In the genomic region with DNA sequence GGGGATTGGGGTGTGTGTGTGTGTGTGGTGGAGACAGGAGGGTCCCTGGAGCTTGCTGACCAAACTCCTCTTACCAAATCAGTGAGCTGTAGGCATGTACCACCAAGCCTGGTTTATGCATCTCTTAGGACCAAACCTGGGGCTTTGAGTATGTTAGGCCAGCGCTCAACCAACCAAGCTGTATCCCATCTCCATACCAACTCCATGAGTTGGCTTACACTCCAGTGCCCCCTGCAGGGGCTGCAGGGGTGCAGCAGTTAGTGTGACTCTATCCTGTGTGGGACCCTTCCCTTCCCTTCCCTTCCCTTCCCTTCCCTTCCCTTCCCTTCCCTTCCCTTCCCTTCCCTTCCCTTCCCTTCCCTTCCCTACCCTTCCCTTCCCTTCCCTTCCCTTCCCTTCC, we compare ENCODE assay signal across 15 mouse cellular contexts. TPM values are rescaled to one million over a fixed set of nuclear protein-coding genes. Genes with fewer than 3 reads are reported as not detected.
DNase-seq lines count a peak whose midpoint lies in the region; ATAC-seq and TF ChIP-seq lines count a peak whose summit lies in the region.
"Had no signal": no experiment of that assay in that cellular context is flagged by ENCODE, and none has a peak within 500 bp of the region (broad histone marks: within the 10 kb centered on the region; RNA-seq: fewer than 3 reads in every experiment).

No protein-coding gene starts in this region.

- no peak overlapping the region for H3K27ac ChIP-seq in intestine, postnatal 0 days (ENCODE audit: low read depth, low read length)
- no peak overlapping the region for H3K27ac ChIP-seq in intestine, embryonic 15.5 days
- H3K27ac ChIP-seq in midbrain, postnatal 0 days (ENCODE audit: low read depth, low read length), result no peak overlapping the region
- no peak overlapping the region for H3K27ac ChIP-seq in midbrain, embryonic 11.5 days (ENCODE audit: low read depth, low read length)
- no peak overlapping the region for H3K27ac ChIP-seq in ES-Bruce4 (ENCODE audit: insufficient read depth, low read length)
- H3K27ac ChIP-seq in hindbrain, embryonic 14.5 days, result no peak overlapping the region
- H3K27ac ChIP-seq: midbrain, embryonic 10.5 days; neural tube, embryonic 12.5 days had no signal

- H3K4me3 ChIP-seq in intestine, postnatal 0 days (ENCODE audit: low read depth, low read length), result no peak overlapping the region
- no peak overlapping the region for H3K4me3 ChIP-seq in intestine, embryonic 15.5 days (replicated peaks)
- no peak overlapping the region for H3K4me3 ChIP-seq in midbrain, postnatal 0 days (ENCODE audit: low read depth, low read length)
- no peak overlapping the region for H3K4me3 ChIP-seq in midbrain, embryonic 11.5 days (ENCODE audit: low read depth, low read length)
- H3K4me3 ChIP-seq in ES-Bruce4 (ENCODE audit: low read depth, low read length), result no peak overlapping the region
- H3K4me3 ChIP-seq in hindbrain, embryonic 14.5 days (replicated peaks; ENCODE audit: low read length), result no peak overlapping the region
- H3K4me3 ChIP-seq: midbrain, embryonic 10.5 days; neural tube, embryonic 12.5 days had no signal

- WGBS in intestine, postnatal 0 days, result 89% methylated on average over 1 of the region's 1 CpGs
- 83% methylated on average over 1 of the region's 1 CpGs for WGBS in intestine, embryonic 15.5 days
- WGBS in midbrain, postnatal 0 days, result 94% methylated on average over 1 of the region's 1 CpGs
- 94% methylated on average over 1 of the region's 1 CpGs for WGBS in midbrain, embryonic 11.5 days
- WGBS in hindbrain, embryonic 14.5 days, result 89% methylated on average over 1 of the region's 1 CpGs

- no peak overlapping the region for H3K9ac ChIP-seq in intestine, postnatal 0 days (ENCODE audit: low read depth, low read length)
- H3K9ac ChIP-seq in intestine, embryonic 15.5 days, result no peak overlapping the region
- no peak overlapping the region for H3K9ac ChIP-seq in midbrain, postnatal 0 days (replicated peaks; ENCODE audit: low read length, poor library complexity, severe bottlenecking)
- no peak overlapping the region for H3K9ac ChIP-seq in midbrain, embryonic 11.5 days (ENCODE audit: low read length)
- no peak overlapping the region for H3K9ac ChIP-seq in ES-Bruce4 (ENCODE audit: low read depth, poor library complexity, severe bottlenecking)
- no peak overlapping the region for H3K9ac ChIP-seq in hindbrain, embryonic 14.5 days
- H3K9ac ChIP-seq: neural tube, embryonic 12.5 days had no signal

- peak; percentile 58 for TF ChIP-seq CTCF in intestine, postnatal 0 days (IDR thresholded peaks at IDR 0.05; ENCODE audit: low read depth)
- TF ChIP-seq CTCF in midbrain, postnatal 0 days (IDR thresholded peaks at IDR 0.05), result peak; percentile 25; the same call in 1 of the 2 replicates
- peak; percentile 67 for TF ChIP-seq CTCF in ES-Bruce4 (IDR thresholded peaks at IDR 0.05; ENCODE audit: low read depth, low read length)

- no peak for TF ChIP-seq POLR2A in ES-Bruce4 (IDR thresholded peaks at IDR 0.05; ENCODE audit: insufficient read depth, low read length)

- H3K4me2 ChIP-seq in intestine, postnatal 0 days (replicated peaks; ENCODE audit: low read depth), result no peak overlapping the region
- no peak overlapping the region for H3K4me2 ChIP-seq in intestine, embryonic 15.5 days (replicated peaks)
- no peak overlapping the region for H3K4me2 ChIP-seq in midbrain, postnatal 0 days (ENCODE audit: low read depth, low read length, poor library complexity, severe bottlenecking)
- H3K4me2 ChIP-seq in midbrain, embryonic 11.5 days, result no peak overlapping the region
- no peak overlapping the region for H3K4me2 ChIP-seq in hindbrain, embryonic 14.5 days (replicated peaks)
- H3K4me2 ChIP-seq: neural tube, embryonic 12.5 days had no signal

- no peak for TF ChIP-seq EP300 in ES-Bruce4 (IDR thresholded peaks at IDR 0.05; ENCODE audit: insufficient read depth, low read depth, low read length)

- ATAC-seq in intestine, postnatal 0 days, result no peak
- no peak for ATAC-seq in intestine, embryonic 15.5 days
- ATAC-seq in midbrain, postnatal 0 days (ENCODE audit: low FRiP score), result no peak
- no peak for ATAC-seq in midbrain, embryonic 11.5 days (ENCODE audit: low FRiP score)
- ATAC-seq in hematopoietic stem cell, adult 5-6 weeks (replicated peaks in 1 of 2; ENCODE audit: insufficient read depth in 1 of 2, low FRiP score in 2 of 2, low TSS enrichment in 1 of 2, low read depth in 1 of 2, poor library complexity in 2 of 2, severe bottlenecking in 2 of 2), result 0 out of 4 replicates have a peak, but pooled peaks have one; percentile 25 to 32
- no peak for ATAC-seq in hindbrain, embryonic 14.5 days (ENCODE audit: low FRiP score)

- H3K9me3 ChIP-seq in intestine, postnatal 0 days (ENCODE audit: control insufficient read depth), result no peaks in the 10 kb centered on the region
- no peaks in the 10 kb centered on the region for H3K9me3 ChIP-seq in intestine, embryonic 15.5 days
- no peaks in the 10 kb centered on the region for H3K9me3 ChIP-seq in midbrain, postnatal 0 days (ENCODE audit: low read length)
- H3K9me3 ChIP-seq in midbrain, embryonic 11.5 days (ENCODE audit: control insufficient read depth, low read length), result no peaks in the 10 kb centered on the region
- H3K9me3 ChIP-seq in ES-Bruce4 (replicated peaks; ENCODE audit: control insufficient read depth, insufficient read depth, low read length, poor library complexity, severe bottlenecking), result no peaks in the 10 kb centered on the region
- H3K9me3 ChIP-seq in hindbrain, embryonic 14.5 days (ENCODE audit: control insufficient read depth, low read length), result no peaks in the 10 kb centered on the region
- H3K9me3 ChIP-seq: midbrain, embryonic 10.5 days; neural tube, embryonic 12.5 days had no signal

- no peaks in the 10 kb centered on the region for H3K4me1 ChIP-seq in intestine, postnatal 0 days (replicated peaks; ENCODE audit: control insufficient read depth, insufficient read depth, low read length)
- no peaks in the 10 kb centered on the region for H3K4me1 ChIP-seq in intestine, embryonic 15.5 days (replicated peaks)
- no peaks in the 10 kb centered on the region for H3K4me1 ChIP-seq in midbrain, postnatal 0 days (ENCODE audit: insufficient read depth, low read length)
- no peaks in the 10 kb centered on the region for H3K4me1 ChIP-seq in midbrain, embryonic 11.5 days (ENCODE audit: control insufficient read depth, insufficient read depth, low read length)
- no peaks in the 10 kb centered on the region for H3K4me1 ChIP-seq in ES-Bruce4 (ENCODE audit: control insufficient read depth, insufficient read depth, low read length)
- no peaks in the 10 kb centered on the region for H3K4me1 ChIP-seq in hindbrain, embryonic 14.5 days (replicated peaks; ENCODE audit: control insufficient read depth, insufficient read depth, low read length)
- H3K4me1 ChIP-seq: midbrain, embryonic 10.5 days; neural tube, embryonic 12.5 days had no signal

- H3K36me3 ChIP-seq in intestine, postnatal 0 days (ENCODE audit: control insufficient read depth, insufficient read depth), result no peaks in the 10 kb centered on the region
- no peaks in the 10 kb centered on the region for H3K36me3 ChIP-seq in intestine, embryonic 15.5 days
- no peaks in the 10 kb centered on the region for H3K36me3 ChIP-seq in midbrain, postnatal 0 days (ENCODE audit: insufficient read depth, low read length)
- no peaks in the 10 kb centered on the region for H3K36me3 ChIP-seq in midbrain, embryonic 11.5 days (ENCODE audit: control insufficient read depth, insufficient read depth, low read length)
- no peaks in the 10 kb centered on the region for H3K36me3 ChIP-seq in ES-Bruce4 (ENCODE audit: control insufficient read depth, insufficient read depth, low read length, poor library complexity, severe bottlenecking)
- no peaks in the 10 kb centered on the region for H3K36me3 ChIP-seq in hindbrain, embryonic 14.5 days (replicated peaks; ENCODE audit: control insufficient read depth, insufficient read depth)
- H3K36me3 ChIP-seq: midbrain, embryonic 10.5 days had no signal

- DNase-seq in midbrain, postnatal 0 days (ENCODE audit: low spot score), result no peak
- DNase-seq in midbrain, embryonic 11.5 days (ENCODE audit: low spot score, missing footprints), result no peak
- no peak for DNase-seq in hindbrain, embryonic 14.5 days (ENCODE audit: low spot score)
- DNase-seq in adrenal gland, postnatal 10 days, result no peak
- DNase-seq: cerebellum, adult 8-10 months; heart, postnatal 4 days; kidney, adult 18-20 months; retina, postnatal 1 day; thymus, postnatal 25 days had no signal

- H3K27me3 ChIP-seq in intestine, postnatal 0 days (replicated peaks; ENCODE audit: control insufficient read depth, insufficient read depth, low read length), result no peaks in the 10 kb centered on the region
- no peaks in the 10 kb centered on the region for H3K27me3 ChIP-seq in intestine, embryonic 15.5 days (replicated peaks)
- no peaks in the 10 kb centered on the region for H3K27me3 ChIP-seq in midbrain, postnatal 0 days (ENCODE audit: insufficient read depth, low read length)
- H3K27me3 ChIP-seq in midbrain, embryonic 11.5 days (ENCODE audit: control insufficient read depth, insufficient read depth, low read length), result no peaks in the 10 kb centered on the region
- no peaks in the 10 kb centered on the region for H3K27me3 ChIP-seq in ES-Bruce4 (ENCODE audit: control insufficient read depth, insufficient read depth, low read length, poor library complexity, severe bottlenecking)
- no peaks in the 10 kb centered on the region for H3K27me3 ChIP-seq in hindbrain, embryonic 14.5 days (ENCODE audit: control insufficient read depth, insufficient read depth, low read length)
- H3K27me3 ChIP-seq: neural tube, embryonic 12.5 days had no signal

RNA-seq across cellular contexts. Expression of a gene that starts 16.6 kb away (rescaled TPM):
- 56.7 and 59.7 TPM in 2 replicates for polyA plus RNA-seq in intestine, postnatal 0 days (2015; fragmentation: Nextera tagmentation; extraction: Ambion mirVana)
- polyA plus RNA-seq in intestine, embryonic 15.5 days (2015; fragmentation: Nextera tagmentation; extraction: Ambion mirVana), result 89.9 and 113 TPM in 2 replicates
- total RNA-seq in midbrain, postnatal 0 days (2014; rRNA removed), result 61.7 and 64.6 TPM in 2 replicates
- polyA plus RNA-seq in midbrain, postnatal 0 days (2015; fragmentation: Nextera tagmentation; extraction: Ambion mirVana), result 11.4 and 16.2 TPM in 2 replicates
- 30.0 and 37.3 TPM in 2 replicates for polyA plus RNA-seq in midbrain, embryonic 11.5 days (2014; fragmentation: Nextera tagmentation; extraction: Ambion mirVana)
- 137 and 139 TPM in 2 replicates for polyA plus RNA-seq in ES-Bruce4 (2011; ENCODE audit: insufficient read depth, insufficient read length, low read depth, missing spikeins)
- 225 and 241 TPM in 2 replicates for total RNA-seq in hematopoietic stem cell, adult 5-6 weeks (2017)
- 21.0 and 26.4 TPM in 2 replicates for polyA plus RNA-seq in hindbrain, embryonic 14.5 days (2014; fragmentation: Nextera tagmentation; extraction: Ambion mirVana)
- total RNA-seq in adrenal gland, postnatal 10 days (2021), result 100 to 1,000 TPM; 160 to 163 TPM

RNA-seq across cellular contexts. Expression of a gene that starts 19.6 kb away (rescaled TPM):
- polyA plus RNA-seq in intestine, postnatal 0 days (2015; fragmentation: Nextera tagmentation; extraction: Ambion mirVana), result 0.57 and 0.90 TPM in 2 replicates
- polyA plus RNA-seq in intestine, embryonic 15.5 days (2015; fragmentation: Nextera tagmentation; extraction: Ambion mirVana), result 1.5 and 2.3 TPM in 2 replicates
- 15.5 and 29.8 TPM in 2 replicates for total RNA-seq in midbrain, postnatal 0 days (2014; rRNA removed)
- 11.1 and 12.7 TPM in 2 replicates for polyA plus RNA-seq in midbrain, postnatal 0 days (2015; fragmentation: Nextera tagmentation; extraction: Ambion mirVana)
- 1.1 and 2.3 TPM in 2 replicates for polyA plus RNA-seq in midbrain, embryonic 11.5 days (2014; fragmentation: Nextera tagmentation; extraction: Ambion mirVana)
- polyA plus RNA-seq in ES-Bruce4 (2011; ENCODE audit: insufficient read depth, insufficient read length, low read depth, missing spikeins), result 8.1 and 11.4 TPM in 2 replicates
- not detected in 2 replicates for total RNA-seq in hematopoietic stem cell, adult 5-6 weeks (2017)
- 17.7 and 22.8 TPM in 2 replicates for polyA plus RNA-seq in hindbrain, embryonic 14.5 days (2014; fragmentation: Nextera tagmentation; extraction: Ambion mirVana)
- total RNA-seq in adrenal gland, postnatal 10 days (2021), result 1 to 10 TPM; 4.1 to 4.4 TPM

RNA-seq across cellular contexts. Expression of a gene that starts 39.8 kb away (rescaled TPM):
- polyA plus RNA-seq in intestine, postnatal 0 days (2015; fragmentation: Nextera tagmentation; extraction: Ambion mirVana), result 10.1 and 12.2 TPM in 2 replicates
- polyA plus RNA-seq in intestine, embryonic 15.5 days (2015; fragmentation: Nextera tagmentation; extraction: Ambion mirVana), result 25.7 and 26.6 TPM in 2 replicates
- 28.4 and 30.0 TPM in 2 replicates for total RNA-seq in midbrain, postnatal 0 days (2014; rRNA removed)
- 16.9 and 18.4 TPM in 2 replicates for polyA plus RNA-seq in midbrain, postnatal 0 days (2015; fragmentation: Nextera tagmentation; extraction: Ambion mirVana)
- polyA plus RNA-seq in midbrain, embryonic 11.5 days (2014; fragmentation: Nextera tagmentation; extraction: Ambion mirVana), result 55.1 and 64.6 TPM in 2 replicates
- polyA plus RNA-seq in ES-Bruce4 (2011; ENCODE audit: insufficient read depth, insufficient read length, low read depth, missing spikeins), result 35.5 and 36.9 TPM in 2 replicates
- 12.8 and 14.2 TPM in 2 replicates for total RNA-seq in hematopoietic stem cell, adult 5-6 weeks (2017)
- polyA plus RNA-seq in hindbrain, embryonic 14.5 days (2014; fragmentation: Nextera tagmentation; extraction: Ambion mirVana), result 31.2 and 39.0 TPM in 2 replicates
- 10 to 100 TPM; 31.8 to 34.1 TPM for total RNA-seq in adrenal gland, postnatal 10 days (2021)

RNA-seq across cellular contexts. Expression of a gene that starts 55.4 kb away (rescaled TPM):
- polyA plus RNA-seq in intestine, postnatal 0 days (2015; fragmentation: Nextera tagmentation; extraction: Ambion mirVana), result 100 and 113 TPM in 2 replicates
- 119 and 122 TPM in 2 replicates for polyA plus RNA-seq in intestine, embryonic 15.5 days (2015; fragmentation: Nextera tagmentation; extraction: Ambion mirVana)
- 16.5 and 17.4 TPM in 2 replicates for total RNA-seq in midbrain, postnatal 0 days (2014; rRNA removed)
- polyA plus RNA-seq in midbrain, postnatal 0 days (2015; fragmentation: Nextera tagmentation; extraction: Ambion mirVana), result 13.4 and 14.1 TPM in 2 replicates
- polyA plus RNA-seq in midbrain, embryonic 11.5 days (2014; fragmentation: Nextera tagmentation; extraction: Ambion mirVana), result 21.6 and 23.5 TPM in 2 replicates
- polyA plus RNA-seq in ES-Bruce4 (2011; ENCODE audit: insufficient read depth, insufficient read length, low read depth, missing spikeins), result 44.8 and 52.1 TPM in 2 replicates
- total RNA-seq in hematopoietic stem cell, adult 5-6 weeks (2017), result 15.9 and 18.0 TPM in 2 replicates
- polyA plus RNA-seq in hindbrain, embryonic 14.5 days (2014; fragmentation: Nextera tagmentation; extraction: Ambion mirVana), result 11.1 and 12.5 TPM in 2 replicates
- 100 to 1,000 TPM; 356 to 367 TPM for total RNA-seq in adrenal gland, postnatal 10 days (2021)

Comparison
In these comparisons a context has a peak if more than half of its experiments do, and no peak if none do; other contexts are left out.
1. ATAC-seq: peak in hematopoietic stem cell, adult 5-6 weeks (2 of 2); none in intestine, postnatal 0 days (single experiment), intestine, embryonic 15.5 days (single experiment), midbrain, postnatal 0 days (single experiment), midbrain, embryonic 11.5 days (single experiment) and hindbrain, embryonic 14.5 days (single experiment).
2. Peak in every context shown above with its lines, with median percentiles within 50 percentile points of each other: CTCF ChIP-seq.